Mouse (Mus musculus): ENCODE data around the gene Arfip1. TPM values are rescaled to one million over a fixed set of nuclear protein-coding genes. Genes with fewer than 3 reads are reported as not detected.

The Arfip1 gene
- polyA plus RNA-seq, 1 experiment from 2014 or later = 33.5 TPM

DNA sequence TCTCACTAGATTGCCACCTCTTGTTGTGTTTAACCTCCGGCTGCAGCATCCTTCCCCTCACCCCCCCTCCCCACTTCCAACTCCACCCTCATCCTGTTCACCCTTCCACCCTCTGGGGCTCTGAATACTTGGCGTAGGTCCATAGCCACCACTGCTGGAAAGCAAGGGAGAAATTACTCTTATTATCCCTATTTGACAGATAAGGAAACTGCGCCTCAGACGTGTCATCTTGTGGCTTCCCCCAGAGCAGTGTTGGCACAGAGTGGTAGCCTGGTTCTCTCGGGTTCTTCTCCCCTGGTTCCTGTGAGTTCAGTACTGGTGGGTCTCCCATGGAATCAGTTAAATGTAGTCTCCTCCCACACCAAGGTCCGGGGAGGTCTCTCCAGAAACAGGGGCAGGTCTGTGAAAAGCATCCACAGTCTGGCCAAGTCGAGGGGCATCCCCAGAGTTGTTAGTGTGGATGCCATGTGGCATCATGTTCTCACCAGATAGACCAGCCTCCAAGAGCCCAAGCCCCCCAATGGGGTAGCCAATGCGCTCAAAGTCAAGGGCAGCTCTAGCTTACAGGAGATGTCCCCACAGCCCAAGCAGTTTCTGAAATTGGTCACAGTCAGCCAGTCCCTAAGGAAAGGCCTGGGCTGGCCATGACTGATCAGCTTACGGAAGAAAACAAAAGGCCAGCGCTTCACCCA is 114.9 kb downstream of the Arfip1 start:
- Histone ChIP-seq H3K36me3 (no peaks in the 10 kb centered on the region), H3K4me3 (no peak overlapping the region), H3K9me3 (no peaks in the 10 kb centered on the region), H3K9ac (no peak overlapping the region), H3K4me2 (replicated peaks) (no peak overlapping the region), H3K27me3 (replicated peaks) (no peaks in the 10 kb centered on the region), H3K4me1 (no peaks in the 10 kb centered on the region), H3K27ac (no peak overlapping the region)
- no peak for ATAC-seq (ENCODE audit: low FRiP score, low read depth)
- 70% methylated on average over 10 of the region's 10 CpGs for whole genome bisulfite sequencing

DNA sequence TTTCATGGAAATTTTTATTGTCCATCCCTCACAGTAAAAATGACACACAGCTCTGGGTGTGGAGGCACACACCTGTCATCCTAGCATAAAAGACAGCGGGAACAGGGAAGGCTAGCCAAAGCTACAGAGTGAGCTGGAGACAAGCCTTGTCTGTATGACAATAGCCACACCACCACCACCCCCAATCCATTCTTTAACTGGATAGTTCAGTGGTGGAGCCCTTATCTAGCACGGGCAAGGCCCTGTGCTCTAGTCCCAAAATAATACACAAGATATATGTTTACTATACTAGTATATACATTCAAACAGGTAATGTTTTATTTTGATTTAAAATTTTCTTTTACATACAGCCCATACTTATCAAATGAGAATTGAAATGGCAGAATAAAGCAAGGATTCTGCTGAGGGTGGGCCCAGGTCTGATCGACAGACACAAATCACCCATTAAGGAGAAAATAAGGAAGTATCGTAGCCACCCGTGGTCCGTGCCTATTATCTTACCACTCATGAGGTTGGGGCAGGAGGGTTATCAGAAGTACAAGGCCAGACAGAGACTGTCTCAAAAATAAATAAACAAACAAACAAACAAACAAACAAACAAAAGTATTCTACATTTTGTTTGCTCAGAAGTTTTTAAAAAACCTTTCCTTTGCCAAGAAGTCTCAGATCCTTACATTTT is 116.5 kb downstream of the Arfip1 start:
- Histone ChIP-seq H3K4me1 (peaks cover 14% of the 10 kb centered on the region), H3K27me3 (replicated peaks) (no peaks in the 10 kb centered on the region), H3K4me2 (replicated peaks) (no peak overlapping the region), H3K4me3 (no peak overlapping the region), H3K9me3 (no peaks in the 10 kb centered on the region), H3K36me3 (no peaks in the 10 kb centered on the region), H3K9ac (no peak overlapping the region), H3K27ac (no peak overlapping the region)
- no peak for ATAC-seq (ENCODE audit: low FRiP score, low read depth)
- 72% methylated on average over 6 of the region's 6 CpGs for WGBS

DNA sequence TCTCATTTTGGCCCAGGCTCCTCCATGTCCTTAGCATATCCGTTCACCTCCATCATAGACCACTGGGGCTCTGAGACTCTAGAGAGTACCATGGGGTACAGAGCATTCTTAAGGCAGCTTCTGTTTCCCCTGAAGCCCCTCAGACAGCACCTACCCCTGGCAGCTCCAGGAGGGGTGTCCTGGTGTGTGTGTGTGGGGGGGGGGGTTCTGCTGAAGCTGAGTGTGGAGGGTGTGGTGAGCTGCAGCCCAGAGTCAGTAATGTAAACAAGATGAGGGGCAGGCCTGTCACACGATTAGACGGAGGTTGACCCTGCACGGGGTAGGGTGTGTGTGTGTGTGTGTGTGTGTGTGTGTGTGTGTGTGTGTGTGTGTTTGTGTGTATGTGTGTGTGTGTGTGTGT is 120.7 kb downstream of the Arfip1 start:
- Histone ChIP-seq H3K4me3 (no peak overlapping the region), H3K4me2 (replicated peaks) (no peak overlapping the region), H3K27ac (no peak overlapping the region), H3K9me3 (no peaks in the 10 kb centered on the region), H3K36me3 (no peaks in the 10 kb centered on the region), H3K27me3 (replicated peaks) (no peaks in the 10 kb centered on the region), H3K4me1 (peaks cover 20% of the 10 kb centered on the region), H3K9ac (no peak overlapping the region)
- ATAC-seq (ENCODE audit: low FRiP score, low read depth) = peak; percentile 65
- 39% methylated on average over 4 of the region's 4 CpGs for WGBS

DNA sequence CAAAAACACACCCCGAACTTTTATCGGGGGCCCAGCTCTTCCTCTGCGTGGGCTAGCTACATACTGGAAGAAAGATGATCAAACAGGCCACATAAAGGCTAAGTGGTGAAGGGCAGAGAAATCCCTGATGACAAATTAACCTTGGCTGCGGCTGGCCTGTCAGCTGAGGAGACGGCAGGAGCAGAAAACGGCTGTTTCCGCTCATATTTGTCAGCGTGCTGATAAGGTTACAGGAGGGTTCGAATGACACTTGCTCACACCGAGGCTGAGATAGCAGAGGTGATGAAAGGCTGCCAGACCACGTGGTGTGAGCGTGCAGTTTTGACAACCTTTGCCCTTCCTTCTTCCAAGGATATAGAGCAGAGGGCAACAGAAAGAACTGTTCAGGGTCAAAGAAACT is 121.5 kb downstream of the Arfip1 start:
- no peaks in the 10 kb centered on the region; the same call in 1 of the 2 replicates for H3K36me3 ChIP-seq
- H3K4me2 ChIP-seq (replicated peaks) = no peak overlapping the region
- ATAC-seq (ENCODE audit: low FRiP score, low read depth) = 0 out of 2 replicates have a peak, but pooled peaks have one; percentile 9
- WGBS = 36% methylated on average over 12 of the region's 12 CpGs
- H3K9me3 ChIP-seq = no peaks in the 10 kb centered on the region
- peaks cover 22% of the 10 kb centered on the region for H3K4me1 ChIP-seq
- no peaks in the 10 kb centered on the region for H3K27me3 ChIP-seq (replicated peaks)
- H3K9ac ChIP-seq = no peak overlapping the region
- H3K4me3 ChIP-seq = no peak overlapping the region
- no peak overlapping the region for H3K27ac ChIP-seq

DNA sequence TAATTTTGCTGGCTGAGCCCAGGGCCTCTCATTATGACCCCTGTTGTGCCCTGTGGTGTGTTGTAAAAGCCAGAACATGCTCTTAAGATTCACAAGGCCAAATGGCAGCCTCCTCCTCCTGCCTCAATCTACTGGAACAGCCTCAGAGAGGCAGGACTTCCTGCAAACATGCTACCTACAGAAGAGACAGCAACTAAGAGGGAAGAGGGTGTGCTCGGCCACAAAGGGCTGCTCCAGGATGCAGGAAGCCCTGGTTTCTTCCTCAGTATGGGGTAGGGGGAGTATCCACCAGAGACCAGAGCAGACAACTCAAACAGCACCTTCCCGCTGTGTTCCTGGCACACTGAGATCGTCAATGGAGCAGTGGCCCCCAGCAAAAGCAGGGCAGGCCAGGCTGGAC is 121.9 kb downstream of the Arfip1 start:
- no peak overlapping the region for H3K9ac ChIP-seq
- ATAC-seq (ENCODE audit: low FRiP score, low read depth) = no peak
- H3K4me2 ChIP-seq (replicated peaks) = no peak overlapping the region
- peaks cover 24% of the 10 kb centered on the region for H3K4me1 ChIP-seq
- no peaks in the 10 kb centered on the region for H3K9me3 ChIP-seq
- H3K27ac ChIP-seq = no peak overlapping the region
- WGBS = 24% methylated on average over 3 of the region's 3 CpGs
- no peaks in the 10 kb centered on the region; the same call in 1 of the 2 replicates for H3K36me3 ChIP-seq
- H3K4me3 ChIP-seq = no peak overlapping the region
- no peaks in the 10 kb centered on the region for H3K27me3 ChIP-seq (replicated peaks)

DNA sequence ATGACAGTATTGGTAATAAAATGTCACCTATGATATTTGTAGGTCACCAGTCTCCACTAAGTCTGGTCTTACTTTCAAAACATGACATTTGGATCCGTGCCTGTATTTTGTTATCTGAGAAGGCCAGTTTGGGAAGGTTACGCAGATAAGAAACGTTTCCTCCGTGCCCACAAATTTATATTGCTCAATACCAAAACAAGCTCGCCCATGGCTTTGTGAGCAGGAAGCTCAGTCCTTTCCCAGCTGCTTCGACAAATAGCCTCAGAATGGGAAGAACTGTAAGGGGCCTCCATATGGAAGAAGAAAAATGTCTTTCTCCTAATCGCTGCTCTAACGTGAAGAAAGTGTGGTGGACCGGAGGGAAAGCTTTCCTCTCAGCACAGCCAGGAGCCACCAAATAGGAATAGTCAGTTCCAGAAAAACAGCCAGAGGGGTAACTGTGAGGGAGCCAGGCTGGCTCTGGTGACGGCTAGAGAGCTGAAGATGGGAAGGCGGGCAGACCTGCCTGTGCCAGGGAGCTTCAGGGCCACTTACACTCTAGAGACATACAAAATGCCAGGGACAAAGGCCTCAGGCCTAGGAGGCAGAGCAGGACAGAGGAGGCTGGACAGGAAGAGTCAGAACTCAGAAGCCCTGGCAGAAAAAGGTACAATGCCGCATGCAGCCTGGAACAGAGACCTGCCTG is 126.5 kb downstream of the Arfip1 start:
- no peaks in the 10 kb centered on the region for H3K9me3 ChIP-seq
- no peak overlapping the region for H3K4me2 ChIP-seq (replicated peaks)
- H3K9ac ChIP-seq = no peak overlapping the region
- no peaks in the 10 kb centered on the region; the same call in 1 of the 2 replicates for H3K36me3 ChIP-seq
- H3K27me3 ChIP-seq (replicated peaks) = no peaks in the 10 kb centered on the region
- ATAC-seq (ENCODE audit: low FRiP score, low read depth) = no peak
- 85% methylated on average over 12 of the region's 12 CpGs for WGBS
- no peak overlapping the region for H3K27ac ChIP-seq
- no peak overlapping the region for H3K4me3 ChIP-seq
- peaks cover 9% of the 10 kb centered on the region for H3K4me1 ChIP-seq

DNA sequence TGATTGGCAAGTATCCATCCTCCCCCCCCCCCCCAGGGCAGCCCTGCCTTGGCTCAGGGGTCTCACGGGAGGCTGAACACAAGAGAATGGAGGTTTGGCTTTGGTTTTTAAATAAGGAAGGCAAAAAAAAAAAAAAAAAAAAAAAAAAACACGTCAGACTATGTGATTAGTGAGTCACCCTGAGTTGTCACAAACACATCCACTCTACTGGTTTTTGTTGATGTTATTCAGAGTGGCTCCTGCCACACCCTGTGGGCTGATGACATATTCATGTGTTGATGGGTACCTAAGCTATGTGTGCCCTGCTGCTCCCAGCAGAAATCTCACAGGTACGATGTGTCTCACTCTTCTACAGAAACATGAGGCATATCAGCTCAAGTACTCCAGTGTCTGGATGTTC is 131.8 kb downstream of the Arfip1 start:
- Histone ChIP-seq H3K4me2 (replicated peaks) (no peak overlapping the region), H3K27ac (no peak overlapping the region), H3K36me3 (no peaks in the 10 kb centered on the region; the same call in 1 of the 2 replicates), H3K4me1 (no peaks in the 10 kb centered on the region), H3K4me3 (no peak overlapping the region), H3K9ac (no peak overlapping the region), H3K9me3 (no peaks in the 10 kb centered on the region), H3K27me3 (replicated peaks) (no peaks in the 10 kb centered on the region)
- 69% methylated on average over 3 of the region's 3 CpGs for WGBS
- ATAC-seq (ENCODE audit: low FRiP score, low read depth) = no peak

DNA sequence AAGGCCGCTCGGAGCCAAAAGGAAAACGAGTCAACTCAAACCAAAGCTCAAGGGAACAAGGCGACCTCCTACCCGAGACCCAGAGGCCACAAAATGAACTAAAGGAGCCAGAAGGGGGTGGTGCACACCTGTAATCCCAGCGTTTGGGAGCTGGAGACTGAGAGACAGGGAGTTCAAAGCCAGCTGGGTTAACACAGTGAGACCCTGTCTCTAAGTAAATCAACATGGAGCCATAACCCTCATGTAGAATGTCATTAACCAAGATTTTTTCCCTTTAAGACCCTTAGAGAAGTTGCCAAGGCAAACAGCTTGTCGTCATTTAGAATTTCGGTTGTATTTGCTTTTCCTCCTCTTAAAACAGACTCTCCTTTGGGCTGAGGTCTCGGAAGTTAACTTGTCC is 133.4 kb downstream of the Arfip1 start:
- Histone ChIP-seq H3K27ac (no peak overlapping the region), H3K9ac (no peak overlapping the region), H3K4me3 (no peak overlapping the region), H3K9me3 (no peaks in the 10 kb centered on the region), H3K27me3 (replicated peaks) (0 out of 2 replicates have a peak, but pooled peaks cover 2% of the 10 kb centered on the region), H3K4me2 (replicated peaks) (no peak overlapping the region), H3K4me1 (no peaks in the 10 kb centered on the region), H3K36me3 (peaks cover 5% of the 10 kb centered on the region; the same call in 1 of the 2 replicates)
- no peak for ATAC-seq (ENCODE audit: low FRiP score, low read depth)
- WGBS = 82% methylated on average over 9 of the region's 9 CpGs

DNA sequence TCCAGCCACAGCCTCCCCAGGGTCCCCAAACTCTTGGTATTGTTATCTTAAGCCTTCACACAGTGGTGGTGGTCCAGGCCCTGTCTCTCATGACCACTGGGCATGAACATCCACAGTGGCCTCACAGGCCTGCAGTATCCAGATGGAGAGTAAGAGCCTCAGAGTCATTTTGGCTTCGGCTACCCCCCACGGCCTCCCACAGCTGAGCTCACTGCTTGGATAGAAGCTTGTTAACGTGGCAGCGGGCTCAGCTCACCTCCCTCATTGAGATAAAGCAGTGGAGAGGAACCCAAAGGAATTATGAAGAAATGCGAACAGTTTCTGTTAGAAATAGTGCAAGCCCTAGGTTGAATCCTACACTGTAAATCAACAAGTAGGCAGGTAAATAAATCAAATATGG is 134.6 kb downstream of the Arfip1 start:
- no peaks in the 10 kb centered on the region for H3K9me3 ChIP-seq
- no peak overlapping the region for H3K9ac ChIP-seq
- no peak overlapping the region for H3K27ac ChIP-seq
- ATAC-seq (ENCODE audit: low FRiP score, low read depth) = no peak
- 78% methylated on average over 5 of the region's 5 CpGs for WGBS
- no peak overlapping the region for H3K4me3 ChIP-seq
- H3K36me3 ChIP-seq = peaks cover 5% of the 10 kb centered on the region; the same call in 1 of the 2 replicates
- 0 out of 2 replicates have a peak, but pooled peaks cover 2% of the 10 kb centered on the region for H3K27me3 ChIP-seq (replicated peaks)
- H3K4me2 ChIP-seq (replicated peaks) = no peak overlapping the region
- no peaks in the 10 kb centered on the region for H3K4me1 ChIP-seq

Other genes starting within 250 kb of the Arfip1 start
- 9.8 and 10.2 TPM in 2 replicates for gene Fhdc1, start 102.2 kb downstream of the Arfip1 start, polyA plus RNA-seq (2016; fragmentation: Nextera tagmentation; extraction: Ambion mirVana)
- gene Tigd4, start 10.9 kb upstream of the Arfip1 start, polyA plus RNA-seq (2016; fragmentation: Nextera tagmentation; extraction: Ambion mirVana) = 0.05 TPM in 2 replicates
- gene Tmem154, start 83.6 kb upstream of the Arfip1 start, polyA plus RNA-seq (2016; fragmentation: Nextera tagmentation; extraction: Ambion mirVana) = 0.57 and 1.1 TPM in 2 replicates
- gene Fbxw7, start 232.6 kb upstream of the Arfip1 start, polyA plus RNA-seq (2016; fragmentation: Nextera tagmentation; extraction: Ambion mirVana) = 22.7 and 22.9 TPM in 2 replicates

Measured in neural tube, embryonic 12.5 days (tissue).